Mouse (Mus musculus) hindbrain, embryonic 14.5 days (tissue): ENCODE results near the gene Celf3. TPM values are rescaled to one million over a fixed set of nuclear protein-coding genes. Genes with fewer than 3 reads are reported as not detected.

Source experiments
- ATAC-seq: fragments of 200-750 bp; cut with Nextera tagmentation; 2 replicates; pipeline ENCODE4 v1.8.0; 2017; ENCODE audit warnings: moderate number of reproducible peaks, mild to moderate bottlenecking, moderate TSS enrichment, moderate library complexity; ENCODE audit not compliant: low FRiP score
- DNase-seq: peaks from one replicate; pipeline ENCODE4 v3.0.0-alpha.2; 2015; ENCODE audit warnings: low spot score
- H3K27ac ChIP-seq: fragments of 300-500 bp; sonication (generic); 2 replicates; pipeline ENCODE4 v1.5.1; 2014; ENCODE audit warnings: mild to moderate bottlenecking, moderate library complexity
- H3K27me3 ChIP-seq: fragments of 300-500 bp; sonication (generic); 2 replicates; pipeline ENCODE4 v1.6.1; 2014; ENCODE audit warnings: mild to moderate bottlenecking, low read length, mixed read lengths; ENCODE audit not compliant: control insufficient read depth, insufficient read depth
- H3K36me3 ChIP-seq: fragments of 300-500 bp; sonication (generic); replicated peaks from 2 replicates; pipeline ENCODE4 v1.6.1; 2014; ENCODE audit not compliant: control insufficient read depth, insufficient read depth
- H3K4me1 ChIP-seq: fragments of 300-500 bp; sonication (generic); replicated peaks from 2 replicates; pipeline ENCODE4 v1.6.1; 2014; ENCODE audit warnings: antibody characterized with exemption, low read length, mixed read lengths; ENCODE audit not compliant: control insufficient read depth, insufficient read depth
- H3K4me2 ChIP-seq: fragments of 300-500 bp; sonication (generic); replicated peaks from 2 replicates; pipeline ENCODE4 v1.6.1; 2014; ENCODE audit warnings: mild to moderate bottlenecking, moderate library complexity
- H3K4me3 ChIP-seq: fragments of 300-500 bp; sonication (generic); replicated peaks from 2 replicates; pipeline ENCODE4 v1.5.1; 2014; ENCODE audit warnings: mild to moderate bottlenecking, low read length
- H3K9ac ChIP-seq: fragments of 300-500 bp; sonication (generic); 2 replicates; pipeline ENCODE4 v1.6.1; 2014
- H3K9me3 ChIP-seq: fragments of 300-500 bp; sonication (generic); 2 replicates; pipeline ENCODE4 v1.6.1; 2016; ENCODE audit warnings: low read length; ENCODE audit not compliant: control insufficient read depth
- WGBS: fragments of 180-500 bp; shearing (Covaris S2); extraction: QIAGEN DNeasy Blood & Tissue Kit; methylation state at CpG from one replicate; pipeline ENCODE4 v1.1.7; 2014; 5-methylcytosine and 5-hydroxymethylcytosine counted together
- polyA plus RNA-seq: library from polyadenylated mRNA; unstranded; fragments of >200 nt; fragmentation: Nextera tagmentation; extraction: Ambion mirVana; gene quantifications from 2 replicates; pipeline ENCODE4 v1.2.1, GENCODE M21; 2014

Celf3 gene
- polyA plus RNA-seq, 1 experiment from 2014 or later, result 237 TPM

GRCm38 (mm10) chr3:94485922-94486321, 7.8 kb downstream of the Celf3 start:
- WGBS, result 55% methylated on average over 7 of the region's 7 CpGs
- Histone ChIP-seq H3K27ac (no peak overlapping the region), H3K36me3 (peaks cover 85% of the 10 kb centered on the region), H3K9ac (peak overlapping the region; percentile 28; the same call in 1 of the 2 replicates), H3K4me3 (no peak overlapping the region), H3K27me3 (no peaks in the 10 kb centered on the region), H3K4me1 (peaks cover 55% of the 10 kb centered on the region), H3K9me3 (no peaks in the 10 kb centered on the region), H3K4me2 (no peak overlapping the region)
- no peak for ATAC-seq
- DNase-seq, result no peak

GRCm38 (mm10) chr3:94487581-94487980, 9.5 kb downstream of the Celf3 start:
- Histone ChIP-seq H3K27me3 (no peaks in the 10 kb centered on the region), H3K9me3 (no peaks in the 10 kb centered on the region), H3K4me1 (peaks cover 39% of the 10 kb centered on the region), H3K4me3 (no peak overlapping the region), H3K4me2 (no peak overlapping the region), H3K36me3 (peaks cover 85% of the 10 kb centered on the region), H3K27ac (no peak overlapping the region), H3K9ac (no peak overlapping the region)
- 76% methylated on average over 6 of the region's 6 CpGs for WGBS
- no peak for DNase-seq
- ATAC-seq, result no peak

- no peaks in the 10 kb centered on the region for H3K4me1 ChIP-seq
- H3K4me3 ChIP-seq, result no peak overlapping the region
- no peak overlapping the region for H3K4me2 ChIP-seq
- H3K27me3 ChIP-seq, result no peaks in the 10 kb centered on the region
- no peak overlapping the region for H3K9ac ChIP-seq
- 87% methylated on average over 4 of the region's 4 CpGs for WGBS
- H3K9me3 ChIP-seq, result no peaks in the 10 kb centered on the region
- DNase-seq (no peak), ATAC-seq (no peak)
- H3K27ac ChIP-seq, result no peak overlapping the region
- H3K36me3 ChIP-seq, result peaks cover 27% of the 10 kb centered on the region
Measured at GRCm38 (mm10) chr3:94497162-94497561, 19.1 kb downstream of the Celf3 start.

- Histone ChIP-seq H3K36me3 (peaks cover 40% of the 10 kb centered on the region), H3K9ac (no peak overlapping the region), H3K9me3 (no peaks in the 10 kb centered on the region), H3K27ac (no peak overlapping the region), H3K4me1 (no peaks in the 10 kb centered on the region), H3K27me3 (no peaks in the 10 kb centered on the region), H3K4me3 (no peak overlapping the region), H3K4me2 (no peak overlapping the region)
- peak; percentile 43; the same call in 1 of the 2 replicates for ATAC-seq
- peak; percentile 62 for DNase-seq
- WGBS, result 74% methylated on average over 3 of the region's 3 CpGs
Measured at GRCm38 (mm10) chr3:94502243-94502642, 24.1 kb downstream of the Celf3 start.

- H3K9ac ChIP-seq, result no peak overlapping the region
- H3K36me3 ChIP-seq, result peaks cover 61% of the 10 kb centered on the region
- no peaks in the 10 kb centered on the region for H3K4me1 ChIP-seq
- 100% methylated on average over 1 of the region's 1 CpGs for WGBS
- ATAC-seq (no peak), DNase-seq (no peak)
- no peak overlapping the region for H3K4me2 ChIP-seq
- H3K9me3 ChIP-seq, result no peaks in the 10 kb centered on the region
- H3K27me3 ChIP-seq, result no peaks in the 10 kb centered on the region
- H3K4me3 ChIP-seq, result no peak overlapping the region
- no peak overlapping the region for H3K27ac ChIP-seq
Measured at GRCm38 (mm10) chr3:94506664-94507063, 28.6 kb downstream of the Celf3 start.

GRCm38 (mm10) chr3:94526731-94527130, 48.6 kb downstream of the Celf3 start:
- H3K27ac ChIP-seq, result no peak overlapping the region
- no peaks in the 10 kb centered on the region for H3K9me3 ChIP-seq
- H3K4me3 ChIP-seq, result no peak overlapping the region
- H3K4me2 ChIP-seq, result no peak overlapping the region
- H3K36me3 ChIP-seq, result peaks cover 71% of the 10 kb centered on the region
- H3K27me3 ChIP-seq, result no peaks in the 10 kb centered on the region
- DNase-seq (no peak), ATAC-seq (no peak)
- no peak overlapping the region for H3K9ac ChIP-seq
- no peaks in the 10 kb centered on the region for H3K4me1 ChIP-seq
- 81% methylated on average over 2 of the region's 2 CpGs for WGBS

- no peaks in the 10 kb centered on the region for H3K9me3 ChIP-seq
- peak; percentile 36 for DNase-seq
- H3K36me3 ChIP-seq, result peaks cover 23% of the 10 kb centered on the region
- H3K4me1 ChIP-seq, result no peaks in the 10 kb centered on the region
- H3K27me3 ChIP-seq, result no peaks in the 10 kb centered on the region
- H3K27ac ChIP-seq, result no peak overlapping the region
- no peak for ATAC-seq
- no peak overlapping the region for H3K4me2 ChIP-seq
- H3K9ac ChIP-seq, result no peak overlapping the region
- no peak overlapping the region for H3K4me3 ChIP-seq
Measured at GRCm38 (mm10) chr3:94533968-94534367, 55.9 kb downstream of the Celf3 start.

- Histone ChIP-seq H3K4me2 (no peak overlapping the region), H3K36me3 (no peaks in the 10 kb centered on the region), H3K9ac (no peak overlapping the region), H3K27me3 (no peaks in the 10 kb centered on the region), H3K4me1 (no peaks in the 10 kb centered on the region), H3K27ac (no peak overlapping the region), H3K9me3 (no peaks in the 10 kb centered on the region), H3K4me3 (no peak overlapping the region)
- WGBS, result 91% methylated on average over 3 of the region's 3 CpGs
- ATAC-seq (no peak), DNase-seq (no peak)
Measured at GRCm38 (mm10) chr3:94537187-94537586, 59.1 kb downstream of the Celf3 start.
